Mouse (Mus musculus): ENCODE results near the gene Teddm3.

DNA sequence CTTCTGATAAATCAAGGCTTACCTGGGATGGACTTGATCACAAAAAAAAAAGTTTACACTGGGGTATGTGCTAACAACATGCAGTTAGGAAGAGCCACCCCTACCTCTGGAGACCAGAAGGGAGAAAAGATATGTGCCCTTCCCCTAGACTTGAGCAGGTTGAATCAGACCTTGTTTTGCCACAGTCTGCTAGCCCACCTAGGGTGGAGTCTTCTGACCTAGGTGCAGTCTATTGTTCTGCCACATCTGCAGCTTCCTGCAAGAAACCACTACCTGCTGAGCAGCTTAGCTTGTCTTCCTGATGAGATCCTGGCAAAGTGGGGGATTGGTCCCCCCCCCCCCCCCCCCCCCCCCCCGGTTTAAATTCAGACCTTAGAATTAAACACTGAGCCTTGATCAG, 21.4 kb upstream of the Teddm3 start:
- no peak for TF ChIP-seq POLR2A (IDR thresholded peaks at IDR 0.05; ENCODE audit: control insufficient read depth, extremely low read depth, insufficient read depth, low read length, poor library complexity)
- no peak for TF ChIP-seq CTCF (IDR thresholded peaks at IDR 0.05; ENCODE audit: borderline replicate concordance, control insufficient read depth, extremely low read depth, insufficient read depth, low read length, poor library complexity)
